Mouse (Mus musculus) adrenal gland, adult (tissue): ENCODE measurements at regions not wholly inside any gene's neighbourhood (a gene's known extent, or its start where the extent isn't known, plus 50 kb on each side); places are given as distances from the start of the nearest gene placed in this dataset.
A peak's percentile ranks its signal among the peaks of the same experiment; 100 is the strongest.
"Not testable (repeated sequence)": the region's sequence is repeated elsewhere in the genome, so short reads cannot be mapped to it uniquely, and the experiment has no call there.

ENCODE experiments used
- DNase-seq, 2 experiments: peaks; one replicate each; pipeline ENCODE4 v3.0.0; 2022 to 2023; ENCODE audit warnings: low spot score in 1 of 2; ENCODE audit not compliant: inconsistent age in 2 of 2

DNA sequence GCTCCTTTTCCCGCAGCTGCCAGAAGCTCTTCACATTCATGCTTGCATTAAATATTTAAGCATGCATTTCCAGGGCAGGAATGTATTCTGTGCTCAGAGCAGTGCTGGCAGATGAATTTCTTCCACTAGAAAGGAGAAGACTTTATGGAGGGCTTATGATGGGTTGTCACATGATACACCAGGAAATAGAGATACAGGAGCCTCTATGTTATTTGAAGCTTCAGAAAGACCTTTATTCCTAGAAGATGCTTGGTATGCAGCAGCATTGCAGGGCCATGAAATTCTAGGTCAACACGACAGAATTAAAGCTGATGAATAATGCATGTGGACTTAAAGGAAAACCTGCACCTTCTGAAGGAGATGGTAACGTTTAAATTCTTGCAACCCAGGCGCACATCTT lies 212.1 kb downstream of the Adgrg6 start:
- DNase-seq, result no peak

DNA sequence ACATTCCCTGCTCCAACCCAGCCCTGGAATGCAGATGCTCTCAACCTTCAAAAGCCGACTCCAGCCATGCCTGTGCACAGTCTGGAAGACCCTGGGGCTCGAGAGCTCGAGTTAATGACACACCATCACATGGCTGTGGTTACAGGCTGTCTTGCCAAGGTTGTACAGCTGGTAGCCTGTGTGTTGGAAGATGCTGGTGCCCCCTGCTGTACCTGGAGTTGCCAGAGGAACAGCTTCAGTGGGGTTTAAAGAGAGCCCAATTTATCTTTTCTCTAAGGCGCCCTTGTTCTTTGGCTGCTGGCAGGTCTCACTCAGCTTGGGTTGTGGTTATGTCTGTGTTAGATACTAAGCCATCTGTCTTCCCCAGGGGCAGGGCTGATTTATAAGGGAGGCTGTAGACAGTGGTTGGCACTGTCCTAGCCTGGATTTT lies 212.8 kb downstream of the Adgrg6 start:
- no peak for DNase-seq

DNA sequence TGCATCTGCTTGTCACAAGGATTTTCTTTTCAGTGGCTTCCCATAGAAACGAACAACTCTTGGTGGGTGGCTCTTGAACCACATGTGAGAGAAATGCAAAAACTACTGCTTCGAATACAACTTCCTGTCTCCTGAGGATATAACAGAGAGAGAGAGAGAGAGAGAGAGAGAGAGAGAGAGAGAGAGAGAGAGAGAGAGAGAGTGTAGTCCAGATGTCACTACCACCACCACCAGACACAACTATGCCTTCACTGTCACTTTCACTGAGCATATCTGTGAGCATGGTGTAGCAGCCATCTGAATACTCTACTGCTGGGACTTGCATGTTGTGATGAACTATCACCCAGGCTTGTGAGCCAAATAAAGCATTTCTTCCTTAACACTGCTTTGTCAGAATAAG lies 216.6 kb downstream of the Adgrg6 start:
- no peak for DNase-seq

- no peak for DNase-seq
Measured at GRCm38 (mm10) chr10:14326229-14326628, 219.2 kb downstream of the Adgrg6 start.

- peak; percentile 44 to 89 for DNase-seq
Measured at GRCm38 (mm10) chr10:14321503-14321902, 224.0 kb downstream of the Adgrg6 start.

DNA sequence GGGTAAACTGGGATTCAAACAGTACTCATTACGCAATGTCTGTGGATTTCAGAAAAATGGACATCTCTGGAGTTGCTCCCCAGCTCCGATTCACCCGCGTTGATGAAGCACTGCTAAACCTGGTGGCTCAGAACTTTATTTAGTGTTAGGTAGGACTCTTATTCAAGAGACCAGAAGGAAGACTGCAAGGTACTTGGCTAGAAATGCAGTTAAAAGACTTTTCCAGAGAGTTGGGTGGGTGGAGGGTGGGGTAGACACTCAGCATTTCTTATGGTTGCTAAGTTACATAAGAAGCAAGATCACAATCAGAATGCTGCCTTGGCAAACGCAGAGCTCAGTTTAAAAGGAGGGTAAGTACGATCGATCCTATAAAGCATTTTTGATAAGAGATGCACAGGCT lies 230.2 kb downstream of the Adgrg6 start:
- no peak for DNase-seq

DNA sequence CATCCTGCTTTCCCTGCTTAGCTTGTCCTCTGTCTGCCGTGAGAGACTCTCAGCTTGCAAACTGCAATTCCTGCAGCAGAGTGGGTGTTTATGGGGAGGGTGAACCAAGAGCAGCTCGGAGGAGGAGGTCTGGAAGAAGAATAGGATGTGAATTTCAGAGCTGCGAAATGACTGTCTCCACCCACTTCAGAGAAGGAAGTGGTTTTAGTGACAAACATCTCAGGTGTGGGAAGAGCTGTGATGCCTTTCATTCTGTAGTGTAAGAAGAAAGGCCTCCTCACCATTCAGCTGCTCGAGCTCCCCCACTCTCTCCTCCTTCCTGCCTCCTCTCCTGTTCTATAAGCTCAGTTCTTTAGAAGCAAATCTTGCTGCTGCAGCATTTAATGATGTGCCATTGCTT lies 230.9 kb downstream of the Adgrg6 start:
- DNase-seq, result no peak

DNA sequence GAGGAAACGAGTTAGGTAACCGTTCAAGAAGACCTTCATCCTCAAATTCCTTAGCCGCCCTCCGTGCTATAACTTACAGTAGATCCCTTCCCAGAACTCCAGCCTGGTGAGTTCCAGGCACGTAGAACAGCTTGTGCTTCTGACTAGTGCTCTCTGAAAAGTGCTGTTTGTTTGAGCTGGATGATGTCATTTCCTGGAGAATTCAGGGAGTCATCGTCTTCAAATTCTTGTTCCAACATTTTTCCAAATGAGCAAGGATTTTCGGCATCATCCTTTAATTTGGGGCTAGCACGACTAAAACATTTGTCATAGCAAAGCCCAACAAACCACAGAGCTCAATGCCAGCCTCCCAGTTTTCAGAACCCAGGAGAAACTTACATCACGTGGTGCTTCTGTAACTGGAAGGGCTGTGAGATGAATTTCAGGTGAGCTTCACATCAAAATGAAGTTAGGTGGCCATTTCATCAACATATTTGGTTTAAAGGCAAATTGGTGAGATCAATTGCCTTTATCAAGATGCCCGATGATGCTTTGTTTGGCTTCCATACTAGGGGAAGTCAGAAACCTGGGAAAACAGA lies 231.4 kb downstream of the Adgrg6 start:
- no peak for DNase-seq

- DNase-seq, result no peak
Measured at GRCm38 (mm10) chr10:14312959-14313358, 232.5 kb downstream of the Adgrg6 start.

- no peak for DNase-seq
Measured at GRCm38 (mm10) chr10:14311962-14312361, 233.5 kb downstream of the Adgrg6 start.

DNA sequence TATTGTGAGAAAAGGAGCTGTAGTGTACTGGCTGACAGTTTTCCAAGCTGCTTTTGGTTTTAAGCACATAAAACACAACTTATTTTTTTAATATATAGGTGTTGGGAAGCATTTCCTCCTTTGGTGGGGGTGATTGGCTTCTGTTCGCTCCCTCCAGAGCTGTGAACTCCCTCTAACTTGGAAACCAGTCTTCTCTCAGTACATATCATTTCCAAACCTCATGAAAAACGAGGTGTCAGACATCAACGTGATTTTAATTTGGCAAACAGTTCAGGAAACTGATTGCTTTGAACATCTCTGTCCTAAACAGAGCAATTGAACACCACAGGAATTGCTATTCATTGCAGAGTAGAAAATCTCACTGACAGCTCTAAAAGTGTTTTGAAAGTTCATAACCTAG lies 238.6 kb downstream of the Adgrg6 start:
- no peak for DNase-seq

DNA sequence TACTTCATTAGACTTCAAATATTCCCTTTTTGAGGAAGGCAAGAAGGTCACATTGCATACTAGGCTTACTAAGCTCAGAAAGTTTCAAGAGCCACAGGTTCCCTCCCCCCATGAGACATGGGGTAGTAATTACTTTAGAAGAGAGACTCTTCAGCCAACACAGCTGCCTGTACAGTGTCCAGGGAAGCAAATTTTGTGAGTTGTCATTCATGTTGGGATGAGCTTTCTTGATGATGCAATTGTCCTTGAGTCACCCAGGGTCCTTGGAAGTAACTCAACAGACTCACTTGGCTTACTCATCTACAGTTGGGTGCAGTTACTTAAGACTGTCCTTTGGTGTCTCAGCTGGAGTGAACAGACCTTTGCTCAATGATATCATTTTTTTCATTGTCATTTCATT lies 242.0 kb downstream of the Adgrg6 start:
- DNase-seq, result peak; percentile 30 to 81

- DNase-seq, result no peak
Measured at GRCm38 (mm10) chr10:14296147-14296546, 249.3 kb downstream of the Adgrg6 start.

DNA sequence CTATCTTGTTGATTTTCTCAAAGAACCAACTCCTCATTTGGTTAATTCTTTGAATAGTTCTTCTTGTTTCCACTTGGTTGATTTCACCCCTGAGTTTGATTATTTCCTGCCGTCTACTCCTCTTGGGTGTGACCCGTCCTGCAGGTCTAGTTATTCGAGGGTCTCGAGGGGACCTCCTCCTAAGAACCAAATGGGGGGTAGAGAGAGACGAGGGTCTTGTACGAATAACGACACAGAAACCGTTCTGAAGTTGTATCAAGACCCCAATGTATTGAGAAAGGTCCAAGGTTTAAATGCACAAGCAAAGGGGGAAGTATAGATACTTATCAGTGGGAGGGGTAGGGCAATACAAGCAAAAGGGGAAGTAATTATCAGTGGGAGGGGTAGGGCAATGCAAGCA lies 252.8 kb downstream of the Adgrg6 start:
- DNase-seq, result not testable (repeated sequence)

DNA sequence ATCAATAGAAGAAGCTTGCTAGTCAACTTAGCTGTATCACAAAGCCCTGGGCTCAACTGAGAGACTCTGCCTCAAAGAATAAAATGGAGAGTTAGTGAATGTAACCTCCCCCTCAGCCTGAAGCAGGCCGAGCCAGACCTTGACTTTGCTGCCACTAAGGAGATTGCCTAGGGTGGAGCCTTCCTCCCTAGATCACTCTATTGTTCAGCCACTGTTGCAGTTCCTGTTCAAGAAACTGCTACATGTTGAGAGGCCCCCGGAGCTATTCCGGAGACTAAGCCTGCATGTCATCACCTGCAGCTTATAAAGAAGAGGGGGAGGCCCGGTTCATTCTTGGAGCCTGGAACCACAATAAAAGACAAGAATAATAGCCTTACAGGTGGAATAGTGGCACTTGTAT lies 257.9 kb downstream of the Adgrg6 start:
- no peak for DNase-seq

DNA sequence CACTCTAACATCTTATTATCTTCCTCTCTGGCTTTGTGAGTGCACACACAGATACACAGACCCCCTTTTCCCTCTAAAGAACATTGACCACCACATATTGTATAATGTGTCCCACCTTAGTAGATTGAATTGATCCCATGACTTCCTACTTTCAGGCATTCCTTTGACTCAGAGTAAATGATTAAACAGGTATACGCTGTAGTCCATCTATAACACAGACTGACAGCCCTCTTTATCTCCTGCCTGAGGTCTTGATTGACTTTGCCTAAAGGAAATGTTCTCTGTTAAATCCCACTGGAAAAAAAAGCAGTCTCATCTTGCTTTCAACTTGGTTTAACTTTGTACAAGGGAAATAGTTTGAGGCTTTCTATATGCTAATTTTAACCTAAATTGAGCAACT lies 268.8 kb downstream of the Adgrg6 start:
- DNase-seq, result no peak

- no peak for DNase-seq
Measured at GRCm38 (mm10) chr10:14275477-14275876, 270.0 kb downstream of the Adgrg6 start.

DNA sequence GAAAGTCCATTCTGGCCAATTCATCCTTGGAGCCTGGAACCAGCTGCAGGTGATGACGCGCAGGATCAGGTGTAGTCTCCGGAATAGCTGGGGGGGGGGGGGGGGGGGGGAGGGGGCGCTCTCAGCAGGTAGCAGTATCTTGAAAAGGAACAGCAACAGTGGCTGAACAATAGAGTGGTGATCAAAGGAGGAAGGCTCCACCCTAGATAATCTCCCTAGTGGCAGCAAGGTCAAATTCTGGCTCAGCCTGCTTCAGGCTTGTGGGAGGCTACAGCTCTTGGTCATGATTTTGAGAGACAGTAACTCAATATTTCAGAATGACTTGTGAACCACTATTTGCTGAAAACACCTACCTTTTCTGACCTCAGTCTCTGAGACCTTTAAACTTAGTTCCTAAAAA lies 275.5 kb downstream of the Adgrg6 start:
- no peak for DNase-seq

- no peak for DNase-seq
Measured at GRCm38 (mm10) chr10:14267641-14268040, 277.8 kb downstream of the Adgrg6 start.

DNA sequence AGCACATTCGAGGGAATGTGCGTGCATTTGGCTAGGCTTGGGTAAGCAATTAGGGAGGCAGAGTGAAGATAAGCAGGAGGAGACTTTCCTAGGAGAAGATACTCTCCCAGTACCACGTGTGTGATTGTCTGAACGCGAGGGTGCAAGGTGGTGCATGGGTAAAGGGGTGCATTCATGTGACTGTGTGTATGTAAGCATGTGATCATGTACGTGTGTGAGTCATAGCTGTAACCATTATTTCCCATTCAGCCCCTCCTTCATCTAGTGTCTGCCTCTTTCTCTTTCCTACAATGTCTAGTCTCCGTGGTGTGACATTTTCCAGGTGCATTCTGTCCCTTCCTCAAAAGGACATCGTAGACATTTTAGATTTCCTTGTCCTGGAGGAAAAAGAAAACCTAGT lies 273.8 kb downstream of the Hivep2 start:
- no peak for DNase-seq

GRCm38 (mm10) chr10:14234896-14235604 lies 269.2 kb downstream of the Hivep2 start:
- DNase-seq, result no peak

- DNase-seq, result no peak
Measured at GRCm38 (mm10) chr10:14234005-14234602, 268.2 kb downstream of the Hivep2 start.

DNA sequence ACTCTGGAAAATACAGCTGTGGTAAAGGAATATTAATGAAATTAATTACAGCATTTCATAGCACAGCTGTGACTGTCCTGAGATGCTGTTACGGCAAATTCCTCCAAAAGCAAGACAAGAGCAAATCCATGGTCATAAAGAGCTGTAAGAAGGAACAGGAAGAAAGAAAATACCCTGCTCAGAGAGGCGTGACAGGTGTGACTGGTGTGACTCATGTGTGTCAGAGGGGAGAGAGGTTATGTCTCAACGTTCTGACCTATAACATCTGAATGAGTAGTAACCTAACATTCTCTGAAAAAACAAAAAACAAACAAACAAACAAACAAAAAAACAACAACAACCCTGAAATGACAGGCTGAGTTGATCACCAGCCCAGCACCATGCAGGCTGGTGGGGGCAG lies 267.5 kb downstream of the Hivep2 start:
- DNase-seq, result no peak
